Mouse (Mus musculus): Measurements from ENCODE around the gene Dgkq. TPM values are rescaled to one million over a fixed set of nuclear protein-coding genes. Genes with fewer than 3 reads are reported as not detected.

Gene Dgkq
- total and polyA plus RNA-seq, 3 experiments = 11.3 TPM; not detected in 1

DNA sequence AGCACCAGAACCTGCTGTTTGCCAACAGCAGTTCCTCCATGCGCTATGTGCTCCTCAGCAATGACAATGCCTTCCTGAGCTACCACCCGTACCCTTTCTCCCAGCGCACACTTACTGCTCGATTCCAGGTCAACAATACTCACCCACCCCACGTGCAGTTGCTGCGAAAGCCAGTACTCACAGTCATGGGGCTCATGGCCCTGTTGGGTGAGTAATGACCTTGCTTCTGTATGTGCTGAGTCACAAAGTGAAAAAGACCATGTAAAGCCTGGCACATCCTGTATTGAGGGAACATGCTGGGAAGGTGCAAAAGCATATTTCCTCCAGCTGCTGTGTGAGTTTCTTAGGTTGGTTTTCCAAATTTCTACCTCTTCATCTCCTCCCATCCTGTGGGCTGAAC is 11.4 kb upstream of the Dgkq start:
- Histone ChIP-seq H3K9me3 (replicated peaks; ENCODE audit: insufficient read depth, low read length) (no peaks in the 10 kb centered on the region), H3K27me3 (ENCODE audit: control insufficient read depth in 1 of 2, insufficient read depth in 2 of 2, low read length in 2 of 2) (no peaks in the 10 kb centered on the region), H3K4me3 (ENCODE audit: control insufficient read depth in 1 of 2, insufficient read depth in 1 of 2, low read depth in 2 of 2, low read length in 2 of 2) (no peak overlapping the region), H3K4me1 (ENCODE audit: control insufficient read depth in 1 of 2, insufficient read depth in 2 of 2, low read length in 2 of 2) (peaks cover 17 to 45% of the 10 kb centered on the region in 2 experiments), H3K27ac (ENCODE audit: control insufficient read depth, low read depth, low read length) (no peak overlapping the region), H3K79me2 (ENCODE audit: control insufficient read depth, insufficient read depth, low read length, poor library complexity) (peaks cover 10% of the 10 kb centered on the region; the same call in 1 of the 2 replicates), H3K36me3 (ENCODE audit: control insufficient read depth in 1 of 2, insufficient read depth in 2 of 2, low read length in 2 of 2) (peaks cover 0 to 20% of the 10 kb centered on the region in 2 experiments; a peak in 2 of 4 replicates), H3K9ac (ENCODE audit: control insufficient read depth, low read depth, low read length, poor library complexity, severe bottlenecking) (no peak overlapping the region)
- DNase-seq (ENCODE audit: low read depth, low spot score) = no peak
- TF ChIP-seq USF2 (IDR thresholded peaks at IDR 0.05; ENCODE audit: borderline replicate concordance in 1 of 2, insufficient read depth in 1 of 2, low read depth in 1 of 2, low read length in 2 of 2) (no peak), ZNF384 (IDR thresholded peaks at IDR 0.05; ENCODE audit: low read depth, low read length) (no peak), POLR2AphosphoS2 (IDR thresholded peaks at IDR 0.05; ENCODE audit: low read length) (no peak), MAFK (IDR thresholded peaks at IDR 0.05; ENCODE audit: borderline replicate concordance, low read depth, low read length) (no peak), MYB (IDR thresholded peaks at IDR 0.05; ENCODE audit: low read depth, low read length) (no peak), UBTF (IDR thresholded peaks at IDR 0.05; ENCODE audit: borderline replicate concordance, insufficient read depth, low read depth, low read length) (no peak), SIN3A (IDR thresholded peaks at IDR 0.05; ENCODE audit: low read length) (no peak), ZC3H11A (IDR thresholded peaks at IDR 0.05; ENCODE audit: low read depth, low read length) (no peak), RAD21 (IDR thresholded peaks at IDR 0.05; ENCODE audit: low read depth, low read length) (no peak), MAX (IDR thresholded peaks at IDR 0.05; ENCODE audit: low read length) (no peak), SMC3 (IDR thresholded peaks at IDR 0.05; ENCODE audit: low read depth, low read length) (no peak), POLR2A (IDR thresholded peaks at IDR 0.05; ENCODE audit: control insufficient read depth in 1 of 2, insufficient read depth in 1 of 2, low read depth in 1 of 2, low read length in 2 of 2, poor library complexity in 1 of 2) (no peak), JUND (IDR thresholded peaks at IDR 0.05; ENCODE audit: low read depth, low read length) (no peak), POLR2AphosphoS5 (IDR thresholded peaks at IDR 0.05; ENCODE audit: borderline replicate concordance, low read depth, low read length) (no peak), CTCF (IDR thresholded peaks at IDR 0.05 in 2 of 3, conservative IDR thresholded peaks at IDR 0.05 in 1 of 3; ENCODE audit: control insufficient read depth in 1 of 3, insufficient read depth in 1 of 3, low read depth in 2 of 3, low read length in 3 of 3, poor library complexity in 1 of 3, severe bottlenecking in 1 of 3) (no peak), CHD1 (IDR thresholded peaks at IDR 0.05; ENCODE audit: low read depth, low read length) (no peak), GABPA (IDR thresholded peaks at IDR 0.05; ENCODE audit: low read depth, low read length) (no peak), ETS1 (IDR thresholded peaks at IDR 0.05; ENCODE audit: low read depth, low read length) (no peak), RCOR1 (IDR thresholded peaks at IDR 0.05; ENCODE audit: low read depth, low read length) (no peak), MYC (IDR thresholded peaks at IDR 0.05; ENCODE audit: low read depth, low read length) (no peak)

DNA sequence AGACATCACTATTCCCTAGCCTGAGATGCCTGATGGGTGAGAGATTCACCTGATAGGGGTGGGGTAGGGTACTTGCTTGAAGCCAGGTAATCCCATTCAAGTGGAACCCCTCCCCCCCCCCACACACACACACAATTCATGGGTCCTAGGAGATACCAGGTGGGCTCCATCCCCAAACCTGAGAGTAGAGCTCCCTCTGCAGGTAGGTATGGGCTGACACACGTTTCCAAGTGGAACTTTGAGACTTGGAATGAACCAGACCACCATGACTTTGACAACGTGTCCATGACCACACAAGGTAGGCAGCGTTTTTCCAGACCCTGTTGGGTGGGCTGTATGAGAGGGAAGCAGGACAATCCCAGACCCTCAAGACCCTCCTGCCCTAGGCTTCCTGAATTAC is 10.4 kb upstream of the Dgkq start:
- Histone ChIP-seq H3K4me1 (ENCODE audit: control insufficient read depth in 1 of 2, insufficient read depth in 2 of 2, low read length in 2 of 2) (peaks cover 15 to 45% of the 10 kb centered on the region in 2 experiments), H3K4me3 (ENCODE audit: control insufficient read depth in 1 of 2, insufficient read depth in 1 of 2, low read depth in 2 of 2, low read length in 2 of 2) (no peak overlapping the region), H3K27me3 (ENCODE audit: control insufficient read depth in 1 of 2, insufficient read depth in 2 of 2, low read length in 2 of 2) (no peaks in the 10 kb centered on the region), H3K9ac (ENCODE audit: control insufficient read depth, low read depth, low read length, poor library complexity, severe bottlenecking) (no peak overlapping the region), H3K27ac (ENCODE audit: control insufficient read depth, low read depth, low read length) (no peak overlapping the region), H3K36me3 (ENCODE audit: control insufficient read depth in 1 of 2, insufficient read depth in 2 of 2, low read length in 2 of 2) (peaks cover 0 to 27% of the 10 kb centered on the region in 2 experiments; a peak in 2 of 4 replicates), H3K9me3 (replicated peaks; ENCODE audit: insufficient read depth, low read length) (no peaks in the 10 kb centered on the region), H3K79me2 (ENCODE audit: control insufficient read depth, insufficient read depth, low read length, poor library complexity) (peaks cover 13% of the 10 kb centered on the region)
- TF ChIP-seq RAD21 (IDR thresholded peaks at IDR 0.05; ENCODE audit: low read depth, low read length) = peak; percentile 68
- TF ChIP-seq CTCF (IDR thresholded peaks at IDR 0.05 in 2 of 3, conservative IDR thresholded peaks at IDR 0.05 in 1 of 3; ENCODE audit: control insufficient read depth in 1 of 3, insufficient read depth in 1 of 3, low read depth in 2 of 3, low read length in 3 of 3, poor library complexity in 1 of 3, severe bottlenecking in 1 of 3) = peak; percentile 52 to 70 (median 67)
- TF ChIP-seq ELF1 (IDR thresholded peaks at IDR 0.05; ENCODE audit: low read depth, low read length) = no peak
- peak; percentile 48 for TF ChIP-seq SMC3 (IDR thresholded peaks at IDR 0.05; ENCODE audit: low read depth, low read length)
- TF ChIP-seq ZC3H11A (IDR thresholded peaks at IDR 0.05; ENCODE audit: low read depth, low read length) = peak; percentile 33; the same call in 1 of the 2 replicates
- no peak for TF ChIP-seq ZKSCAN1 (IDR thresholded peaks at IDR 0.05; ENCODE audit: low read depth, low read length)
- peak; percentile 49 for DNase-seq (ENCODE audit: low read depth, low spot score)

Data from MEL (cell line).